Mouse (Mus musculus) spleen, adult 18-20 months (tissue): ENCODE data around the gene Mdm2.
"Not testable (repeated sequence)": the region's sequence is repeated elsewhere in the genome, so short reads cannot be mapped to it uniquely, and the experiment has no call there.

Experiments used
- DNase-seq, 2 experiments: peaks; one replicate each; pipeline ENCODE4 v3.0.0; 2022; ENCODE audit warnings: mixed read lengths in 2 of 2

The Mdm2 gene

DNA sequence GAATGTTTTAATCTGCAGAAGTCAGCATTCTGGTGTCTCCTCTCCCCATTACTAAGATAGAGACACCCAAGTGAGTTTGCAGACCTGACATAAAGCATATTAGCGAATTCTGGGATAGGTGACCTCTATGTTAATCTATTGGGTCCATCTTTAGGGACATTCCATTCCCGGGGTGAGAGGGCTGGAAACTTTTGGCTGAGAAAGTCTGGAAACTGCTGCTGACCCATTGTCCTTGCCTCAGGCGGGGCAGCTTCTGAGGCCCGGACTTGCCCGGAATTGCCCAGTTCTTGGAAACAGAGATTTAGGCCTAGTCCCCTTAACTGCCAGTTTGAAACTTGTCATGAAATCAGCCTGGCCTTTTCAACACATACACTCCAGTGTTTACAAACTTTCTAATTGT lies 850 bp upstream of the Mdm2 start:
- no peak for DNase-seq

DNA sequence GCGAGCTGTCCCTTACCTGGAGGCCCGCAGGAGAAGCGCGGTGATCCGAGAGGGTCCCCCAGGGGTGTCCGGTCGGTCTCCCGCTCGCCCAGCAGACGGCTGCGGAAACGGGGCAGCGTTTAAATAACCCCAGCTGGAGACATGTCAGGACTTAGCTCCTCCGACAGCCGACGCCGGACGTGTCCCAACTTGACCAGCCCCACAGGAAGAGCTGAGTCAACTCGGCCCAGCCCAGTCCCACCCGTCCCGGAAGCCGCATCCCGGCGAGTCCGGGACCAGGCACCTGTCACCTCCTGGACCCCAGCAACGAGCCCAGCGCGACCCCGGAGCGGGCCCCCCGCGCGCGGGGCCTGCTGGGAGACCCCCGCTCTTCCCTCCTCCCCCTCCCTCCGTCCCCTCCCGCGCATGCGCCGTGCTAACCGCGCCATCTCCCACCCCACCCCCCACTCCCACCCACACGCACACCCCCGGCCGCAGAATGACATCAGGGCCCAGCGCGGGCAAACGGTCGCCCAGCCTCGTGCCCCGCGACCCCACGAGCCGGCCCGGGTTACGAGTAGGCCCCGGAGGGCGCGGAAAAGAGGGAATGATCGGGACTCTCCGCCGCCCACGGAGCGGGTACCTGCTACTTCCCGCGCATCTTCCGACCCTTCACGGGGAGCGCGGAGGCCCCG lies 491 bp downstream of the Mdm2 start:
- peak; percentile 70 to 71 for DNase-seq

DNA sequence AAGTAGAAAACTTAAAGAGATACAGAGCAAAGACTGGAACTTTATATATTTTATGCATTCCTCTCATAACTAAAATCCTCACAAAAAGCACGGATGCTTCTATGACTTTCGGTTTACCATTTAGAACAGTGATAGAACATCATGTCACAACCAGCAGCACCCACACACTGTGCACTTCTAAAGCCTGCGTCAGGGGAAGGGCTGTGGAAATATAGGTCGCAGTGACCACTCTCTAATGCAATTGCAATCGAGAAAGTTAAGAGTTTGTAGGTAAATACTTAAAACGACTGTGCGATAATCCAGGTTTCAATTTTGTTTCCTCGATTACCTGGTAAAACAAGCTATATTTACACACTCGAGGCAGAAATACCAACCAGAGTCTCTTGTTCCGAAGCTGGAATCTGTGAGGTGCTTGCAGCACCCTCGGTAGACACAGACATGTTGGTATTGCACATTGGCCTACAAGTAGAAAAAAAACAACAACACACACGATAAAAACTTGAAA lies 1.2 kb downstream of the Mdm2 start:
- DNase-seq, result no peak

DNA sequence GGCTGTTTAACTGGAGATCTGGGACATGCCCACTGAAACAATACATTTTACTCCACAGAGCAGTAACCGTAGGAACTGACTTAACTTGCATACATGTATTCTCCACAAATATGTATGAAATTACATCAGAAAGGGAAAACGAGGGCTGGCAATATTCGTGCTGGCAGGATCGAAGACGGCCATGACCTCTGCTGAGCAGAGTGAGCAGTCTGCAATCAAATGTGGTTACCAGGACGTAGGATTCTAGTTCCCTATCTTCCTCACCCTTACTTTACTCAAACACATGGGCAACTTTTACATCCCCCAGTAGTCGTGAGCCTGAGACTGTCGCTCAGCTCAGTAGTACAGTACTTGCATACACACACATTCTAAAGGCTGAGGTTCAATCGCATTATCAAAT lies 1.7 kb downstream of the Mdm2 start:
- DNase-seq, result no peak

DNA sequence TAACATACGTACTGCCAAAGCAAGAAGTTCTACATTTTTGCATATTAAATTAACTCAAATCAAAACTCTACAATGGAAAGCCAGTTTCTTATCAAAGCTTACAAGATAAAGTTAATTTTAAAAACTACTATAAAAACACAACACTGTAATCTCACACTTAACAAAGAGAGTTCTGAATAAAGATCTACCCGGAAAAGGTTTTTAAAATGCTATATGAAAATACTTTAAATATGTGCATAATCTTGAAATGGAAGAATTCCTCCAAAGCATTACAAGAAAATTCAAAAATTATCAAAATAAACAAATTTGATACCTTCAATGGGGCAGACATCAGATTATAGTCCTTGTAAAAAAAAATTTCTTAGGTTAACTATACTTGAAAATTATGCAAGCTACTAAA lies 2.2 kb downstream of the Mdm2 start:
- DNase-seq, result no peak

DNA sequence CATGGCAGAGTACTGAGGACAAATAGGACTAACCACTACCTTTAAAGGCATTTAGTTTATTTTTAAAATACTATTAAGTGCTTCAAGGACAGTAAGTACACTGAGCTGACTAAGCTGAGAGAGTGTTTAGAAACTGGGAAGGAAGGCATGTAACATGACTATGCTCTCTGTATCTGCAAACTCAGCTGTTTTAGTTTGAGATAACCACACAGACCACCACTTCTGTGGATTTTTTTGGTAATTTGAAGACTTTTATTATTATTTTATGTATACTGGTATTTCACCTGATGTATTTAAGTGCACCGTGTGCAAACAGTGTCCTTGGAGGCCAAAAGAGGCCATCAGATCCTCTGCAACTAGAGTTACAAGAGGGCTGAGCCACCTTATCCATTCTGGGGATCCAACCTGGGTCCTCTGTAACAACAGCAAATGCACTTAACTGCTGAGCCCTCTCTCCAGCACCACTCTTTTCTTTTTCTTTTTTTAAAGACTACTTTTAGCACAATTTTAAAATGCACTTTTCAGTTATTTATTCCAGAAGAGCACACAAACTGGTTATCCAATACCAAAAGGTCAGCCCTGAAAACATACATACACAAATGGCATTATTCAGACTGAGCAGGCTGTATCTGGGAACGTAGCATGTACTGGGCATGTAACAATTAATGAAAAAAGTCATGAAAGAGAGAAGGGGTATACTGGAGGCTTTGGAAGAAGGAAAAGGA lies 3.3 kb downstream of the Mdm2 start:
- DNase-seq, result no peak

DNA sequence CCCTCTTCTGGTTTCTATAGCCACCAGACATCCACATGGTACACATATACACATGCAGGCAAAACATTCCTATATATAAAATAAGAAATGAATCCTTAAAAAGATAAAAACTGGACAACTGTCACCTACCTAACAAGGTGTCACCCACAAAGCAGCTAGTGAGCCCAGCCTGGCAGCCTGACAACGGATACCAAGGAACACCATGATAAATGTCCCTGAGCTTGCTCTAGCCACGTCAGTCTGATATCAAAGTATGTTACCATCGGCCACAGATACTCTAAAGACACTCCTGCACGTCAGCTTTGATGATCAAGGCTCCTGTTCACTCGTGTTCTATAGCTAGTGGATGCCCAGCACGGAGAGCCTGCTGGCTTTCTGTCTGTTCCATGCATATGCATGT lies 4.1 kb downstream of the Mdm2 start:
- DNase-seq, result no peak

DNA sequence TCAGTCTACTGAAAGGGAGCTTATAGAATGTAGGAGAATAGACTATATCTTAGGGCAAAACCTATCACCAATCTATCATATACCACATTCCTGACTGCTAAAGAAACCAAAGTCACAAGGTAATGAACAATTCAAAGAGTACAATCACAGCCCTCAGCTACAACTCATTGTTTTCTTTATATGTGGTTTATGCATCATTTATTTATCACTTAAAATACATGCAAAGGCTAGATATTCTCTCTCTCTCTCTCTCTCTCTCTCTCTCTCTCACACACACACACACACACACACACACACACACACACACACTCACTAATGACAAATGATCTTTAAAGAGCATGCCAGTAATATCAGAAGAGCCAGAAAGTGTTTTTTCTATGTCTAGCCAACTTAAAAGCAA lies 4.8 kb downstream of the Mdm2 start:
- no peak for DNase-seq

DNA sequence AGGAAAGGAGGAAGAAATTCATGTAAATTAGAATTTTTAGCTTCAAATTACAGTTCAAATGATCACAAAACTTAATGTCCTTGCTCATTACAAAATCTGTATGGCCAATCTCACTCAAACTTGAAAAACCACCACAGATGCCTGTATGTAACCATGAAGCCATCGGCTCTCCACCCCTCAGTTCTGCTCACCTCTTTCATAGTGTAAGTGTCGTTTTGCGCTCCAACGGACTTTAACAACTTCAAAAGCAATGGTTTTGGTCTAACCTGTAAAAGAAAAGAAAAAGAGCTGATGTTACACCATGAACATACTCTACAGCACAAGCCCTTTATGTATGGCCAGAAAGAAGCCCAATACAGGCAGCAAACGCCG lies 5.6 kb downstream of the Mdm2 start:
- DNase-seq, result no peak

DNA sequence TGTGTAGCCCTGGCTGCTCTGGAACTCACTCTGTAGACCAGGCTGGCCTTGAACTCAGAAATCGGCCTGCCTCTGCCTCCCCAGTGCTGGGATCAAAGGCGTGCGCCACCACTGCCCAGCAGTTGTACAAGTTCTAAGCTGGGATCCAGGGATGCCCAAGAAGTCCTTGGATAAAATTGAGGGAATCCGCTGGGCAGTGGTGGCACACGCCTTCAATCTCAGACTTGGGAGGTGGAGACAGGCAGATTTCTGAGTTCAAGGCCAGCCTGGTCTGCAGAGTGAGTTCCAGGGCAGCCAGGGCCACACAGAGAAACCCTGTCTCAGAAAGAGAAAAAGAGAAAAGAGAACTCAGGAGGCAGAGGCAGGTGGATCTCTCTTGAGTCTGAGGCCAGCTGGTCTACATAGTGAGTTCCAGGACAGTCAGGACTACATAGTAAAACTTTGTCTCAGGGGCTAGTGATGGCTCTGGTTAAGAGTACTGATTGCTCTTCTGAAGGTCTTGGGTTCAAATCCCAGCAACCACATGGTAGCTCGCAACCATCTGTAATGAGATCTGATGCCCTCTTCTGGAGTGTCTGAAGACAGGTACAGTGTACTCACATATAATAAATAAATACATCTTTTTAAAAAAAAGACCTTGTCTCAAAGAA lies 6.1 kb downstream of the Mdm2 start:
- DNase-seq, result not testable (repeated sequence)

DNA sequence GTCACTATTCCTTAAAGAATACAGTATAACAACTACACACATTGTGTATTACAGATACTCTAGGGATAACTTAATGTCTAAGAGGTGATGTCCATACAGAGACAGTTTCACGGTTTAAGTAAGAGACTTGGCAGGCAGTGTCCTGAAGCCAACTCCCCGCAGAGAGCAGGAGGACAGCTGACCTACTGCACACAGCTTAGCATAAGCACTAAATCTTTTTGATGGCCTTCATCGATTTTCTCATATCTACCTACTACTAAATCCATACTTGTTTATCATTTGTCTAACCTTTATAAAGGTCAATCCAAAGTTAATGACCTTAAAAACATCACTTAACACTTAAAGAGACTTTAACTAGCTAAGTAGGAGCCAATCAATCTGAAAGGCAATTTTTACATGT lies 7.1 kb downstream of the Mdm2 start:
- DNase-seq, result no peak

DNA sequence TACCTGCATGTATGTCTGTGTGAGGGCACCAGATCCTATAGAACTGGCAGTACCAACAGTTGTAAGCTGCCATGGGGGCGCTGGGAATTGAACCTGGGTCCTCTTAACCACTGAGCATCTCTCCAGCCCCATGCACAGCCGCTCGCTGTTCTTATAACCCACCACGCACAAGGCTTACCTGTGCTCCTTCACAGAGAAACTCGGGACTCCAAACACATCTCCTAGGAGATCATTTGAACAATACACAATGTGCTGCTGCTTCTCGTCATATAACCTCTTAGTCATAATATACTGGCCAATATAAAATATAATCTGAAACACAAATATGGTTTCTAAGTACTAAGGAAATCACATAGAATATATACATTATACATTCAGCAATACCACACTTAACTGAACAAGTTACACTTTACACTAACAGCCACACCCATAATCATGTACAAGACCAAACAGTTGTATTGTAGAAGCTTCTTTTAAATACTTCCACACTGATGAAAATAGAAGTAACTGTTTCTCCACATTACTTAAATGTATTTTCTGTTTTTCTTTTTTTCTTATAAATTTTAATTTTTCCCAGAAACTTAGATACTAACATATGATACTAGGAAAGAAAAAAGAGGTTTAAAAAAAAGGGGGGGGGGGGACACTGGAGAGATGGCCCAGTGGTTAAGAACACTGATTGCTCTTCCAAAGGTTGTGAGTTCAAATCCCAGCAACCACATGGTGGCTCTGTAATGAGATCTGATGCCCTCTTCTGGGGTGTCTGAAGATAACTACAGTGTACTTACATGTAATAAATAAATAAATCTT lies 8.3 kb downstream of the Mdm2 start:
- no peak for DNase-seq

DNA sequence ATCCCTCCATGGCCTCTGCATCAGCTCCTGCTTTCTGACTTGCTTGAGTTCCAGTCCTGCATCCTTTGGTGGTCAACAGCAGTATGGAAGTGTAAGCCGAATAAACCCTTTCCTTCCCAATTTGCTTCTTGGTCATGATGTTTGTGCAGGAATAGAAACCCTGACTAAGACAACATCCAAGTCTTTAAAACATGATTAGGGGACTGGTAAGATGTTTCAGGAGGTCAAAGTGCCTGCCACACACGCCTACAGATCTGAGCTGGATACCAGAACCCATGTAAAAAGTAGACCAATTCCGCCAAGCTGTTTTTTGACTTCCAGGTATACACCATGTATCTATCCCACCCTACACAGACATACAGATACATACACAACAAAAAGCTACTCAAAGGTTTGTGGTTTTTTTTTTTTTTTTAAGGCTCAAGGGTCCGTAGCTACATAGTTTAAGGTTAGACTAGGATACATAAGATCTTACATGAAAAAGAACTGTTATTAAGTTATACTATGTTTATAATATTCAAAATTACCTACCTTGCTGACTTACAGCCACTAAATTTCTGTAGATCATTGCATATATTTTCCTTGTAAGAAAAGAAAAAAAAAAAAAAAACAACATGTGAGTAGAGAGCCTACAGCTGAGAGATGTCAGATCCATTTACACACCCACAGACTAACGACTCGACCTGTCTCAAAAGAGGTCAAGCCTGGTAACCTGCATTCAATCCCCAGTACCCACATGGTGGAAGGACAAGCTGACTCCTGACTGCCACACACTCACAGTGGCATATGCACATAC lies 9.3 kb downstream of the Mdm2 start:
- no peak for DNase-seq

DNA sequence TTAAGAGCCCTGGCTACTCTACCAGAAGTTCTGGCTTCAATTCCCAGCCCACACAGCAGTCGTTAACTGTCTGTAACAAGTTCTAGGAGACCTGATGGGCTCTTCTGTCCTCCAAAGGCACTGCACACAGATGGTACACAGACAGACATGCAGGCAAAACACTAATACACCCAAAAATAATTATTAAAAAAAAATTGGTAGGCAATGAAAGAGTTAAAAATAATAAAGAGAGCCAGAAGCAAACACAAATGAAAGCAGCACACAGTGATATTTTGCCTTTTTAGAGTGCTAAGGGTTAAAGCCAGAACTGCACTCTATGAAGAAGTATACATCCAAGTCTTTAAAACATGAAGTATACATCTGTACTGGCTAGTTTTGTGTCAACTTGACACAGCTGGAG lies 10.1 kb downstream of the Mdm2 start:
- no peak for DNase-seq

DNA sequence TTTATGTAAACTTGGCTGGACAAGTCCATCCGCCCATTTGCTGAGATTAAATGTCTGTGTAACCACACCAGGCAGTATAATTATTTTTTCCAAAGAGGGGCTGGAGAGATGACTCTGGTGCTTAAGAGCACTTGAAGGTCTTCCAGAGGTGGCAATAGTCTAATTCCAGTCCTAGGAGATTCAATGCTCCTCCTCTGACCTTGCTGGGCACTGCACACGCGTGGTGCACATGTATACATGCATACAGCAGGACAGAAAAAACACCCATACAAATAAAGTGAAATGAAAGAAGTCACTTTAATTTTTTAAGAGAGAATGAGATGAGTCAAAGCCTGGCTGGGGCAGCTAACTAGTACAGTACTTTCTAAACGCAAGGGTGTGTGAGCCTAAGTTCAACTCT lies 10.6 kb downstream of the Mdm2 start:
- no peak for DNase-seq

DNA sequence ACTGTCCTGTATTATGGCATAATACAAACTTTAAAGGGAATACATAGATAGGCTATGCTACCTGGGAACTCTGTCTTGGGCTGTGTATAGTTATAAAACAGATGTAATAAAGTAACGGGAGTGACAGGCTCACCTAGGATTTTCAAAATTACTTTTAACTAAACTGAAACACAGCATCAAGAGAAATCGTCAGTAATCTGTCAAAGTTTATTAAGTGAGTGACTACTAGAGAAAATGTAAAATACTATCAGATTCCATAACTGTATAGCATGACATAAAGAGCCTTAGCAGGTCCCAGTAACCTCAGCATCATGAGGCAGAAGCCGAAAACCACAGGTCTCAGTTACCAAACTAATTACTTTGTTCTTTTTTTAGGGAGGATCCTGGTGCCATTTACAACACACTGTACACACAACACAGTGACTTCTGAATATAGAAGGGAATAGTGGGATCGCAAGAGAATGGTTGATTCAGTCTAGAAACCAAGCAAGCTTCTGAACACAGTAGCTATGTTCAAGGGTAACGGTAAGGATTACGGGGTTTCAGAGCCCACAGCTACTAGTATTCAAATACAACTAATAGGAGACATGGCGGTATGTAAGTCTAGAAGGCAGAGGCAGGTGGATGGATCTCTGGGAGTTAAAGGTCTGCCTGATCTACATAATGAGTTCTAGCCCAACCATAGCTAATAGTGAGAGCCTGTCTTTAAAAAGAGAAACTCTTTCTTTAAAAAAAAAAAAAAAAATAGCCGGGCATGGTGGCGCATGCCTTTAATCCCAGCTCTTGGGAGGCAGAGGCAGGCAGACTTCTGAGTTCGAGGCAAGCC lies 12.0 kb downstream of the Mdm2 start:
- no peak for DNase-seq

DNA sequence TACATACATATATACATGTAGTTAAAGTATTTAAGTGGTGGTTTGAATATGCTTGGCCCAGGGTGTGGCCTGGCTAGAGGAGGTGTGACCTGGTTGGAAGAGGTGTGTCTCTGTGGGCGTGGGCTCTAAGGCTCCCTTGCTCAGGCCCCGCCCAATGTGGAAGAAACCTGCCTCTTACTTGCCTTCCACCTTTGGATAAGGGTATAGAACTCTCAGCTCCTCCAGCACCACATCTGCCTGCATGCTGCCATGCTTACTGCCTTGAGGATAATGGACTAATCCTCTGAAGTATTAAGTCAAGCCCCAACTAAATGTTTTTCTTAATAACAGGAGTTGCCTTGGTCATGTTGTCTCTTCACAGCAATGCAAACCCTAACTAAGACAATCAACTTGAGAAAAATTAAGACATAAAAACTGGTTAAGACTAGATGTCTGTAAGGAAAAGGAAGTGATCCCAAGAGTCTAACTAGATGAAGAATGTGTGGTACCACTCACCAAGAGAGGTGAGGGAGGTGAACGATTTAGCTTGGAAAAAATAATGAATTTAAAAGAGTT lies 12.9 kb downstream of the Mdm2 start:
- no peak for DNase-seq

DNA sequence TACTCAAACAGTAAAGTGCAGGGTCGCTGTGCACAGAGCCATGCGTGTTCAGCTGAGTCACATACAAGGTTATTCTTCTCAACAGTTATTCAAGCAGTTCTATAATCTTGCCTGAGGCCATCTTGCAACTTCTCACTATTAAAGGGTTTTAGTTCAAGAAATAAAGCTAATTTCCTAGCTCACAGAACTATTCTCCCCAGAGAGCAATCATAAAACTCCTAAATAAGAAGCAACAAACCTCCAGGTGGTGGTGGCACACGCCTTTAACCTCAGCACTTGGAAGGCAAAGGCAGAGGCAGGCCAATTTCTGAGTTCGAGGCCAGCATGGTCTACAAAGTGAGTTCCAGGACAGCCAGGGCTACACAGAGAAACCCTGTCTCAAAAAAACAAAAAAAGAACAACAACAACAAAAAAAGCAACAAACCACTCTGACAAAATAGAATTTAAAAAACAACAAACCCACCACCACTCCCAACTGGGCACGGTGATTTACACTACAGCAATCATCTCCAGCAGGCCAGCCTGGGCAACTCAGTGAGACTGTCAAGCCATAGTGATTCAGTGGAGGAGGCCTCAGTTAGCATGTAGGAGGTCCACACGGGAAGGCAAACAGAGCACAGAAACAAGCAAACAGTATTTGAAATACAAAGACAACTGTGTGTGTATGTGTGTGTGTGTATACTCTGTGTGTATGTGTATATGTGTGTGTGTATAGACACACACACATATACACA lies 13.6 kb downstream of the Mdm2 start:
- DNase-seq, result no peak

DNA sequence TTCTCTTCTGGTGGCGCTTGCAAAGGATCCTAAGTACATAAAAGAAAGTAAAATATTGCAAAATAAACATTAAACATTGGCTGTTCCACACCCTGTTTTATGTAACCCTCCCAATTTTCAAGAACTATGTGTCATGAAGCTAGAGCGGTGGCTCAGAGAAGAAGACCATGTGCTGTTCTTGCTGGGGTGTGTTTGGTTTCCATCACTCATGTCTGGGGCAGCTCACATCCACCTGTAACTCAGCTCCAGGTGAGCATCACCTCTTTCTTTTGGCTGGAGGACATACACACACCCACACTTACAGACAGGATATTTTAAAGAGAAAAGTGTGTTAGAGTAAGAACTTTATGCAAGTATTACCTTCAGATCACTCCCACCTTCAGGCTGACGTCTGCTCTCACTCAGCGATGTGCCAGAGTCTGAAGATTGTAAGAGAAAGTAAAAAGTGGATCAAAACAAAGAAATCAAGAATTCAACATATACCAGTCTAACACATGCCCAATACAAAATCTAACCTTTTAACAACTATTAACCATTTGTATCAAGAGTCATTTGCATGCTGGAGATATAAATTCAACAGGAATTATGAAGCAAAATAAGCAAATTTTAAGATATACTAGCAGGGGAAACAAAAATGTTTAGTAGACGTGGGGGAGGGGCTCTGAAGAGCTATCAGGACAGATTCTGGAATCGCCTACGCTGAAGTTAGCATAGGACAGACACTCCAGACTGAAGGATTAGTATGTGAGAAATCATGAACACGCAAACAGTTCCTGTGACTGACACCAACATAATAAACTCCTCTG lies 14.3 kb downstream of the Mdm2 start:
- no peak for DNase-seq

DNA sequence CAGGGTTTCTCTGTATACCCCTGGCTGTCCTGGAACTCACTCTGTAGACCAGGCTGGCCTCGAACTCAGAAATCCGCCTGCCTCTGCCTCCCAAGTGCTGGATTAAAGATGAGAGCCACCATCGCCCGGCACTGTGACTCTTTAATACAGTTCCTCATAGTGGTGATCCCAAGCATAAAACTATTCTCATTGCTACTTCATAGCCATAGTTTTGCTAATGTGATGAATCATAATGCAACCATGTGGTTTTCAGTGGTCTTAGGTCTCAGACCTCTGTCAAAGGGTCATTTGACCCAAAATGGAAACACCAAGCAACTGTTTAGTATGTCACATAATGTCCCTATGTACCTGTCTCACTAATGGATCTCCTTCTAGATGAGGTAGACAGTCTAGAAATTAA lies 15.0 kb downstream of the Mdm2 start:
- no peak for DNase-seq
